Mouse (Mus musculus) midbrain, postnatal 0 days (tissue): ENCODE measurements around the gene Fuz. TPM values are rescaled to one million over a fixed set of nuclear protein-coding genes. Genes with fewer than 3 reads are reported as not detected.

Experiments used
- ATAC-seq: fragments of 200-750 bp; cut with Nextera tagmentation; 2 replicates; pipeline ENCODE4 v1.8.0; 2017; ENCODE audit warnings: moderate number of reproducible peaks, mild to moderate bottlenecking, moderate TSS enrichment, moderate library complexity; ENCODE audit not compliant: low FRiP score
- DNase-seq: peaks from one replicate; pipeline ENCODE4 v3.0.0-alpha.2; 2015; ENCODE audit warnings: low spot score
- H3K27ac ChIP-seq: fragments of 300-500 bp; sonication (generic); 2 replicates; pipeline ENCODE4 v1.5.1; 2014; ENCODE audit warnings: low read depth, mild to moderate bottlenecking, low read length, mixed read lengths
- H3K27me3 ChIP-seq: fragments of 300-500 bp; sonication (generic); 2 replicates; pipeline ENCODE4 v1.6.1; 2014; ENCODE audit warnings: low read length, control low read depth, mixed read lengths; ENCODE audit not compliant: insufficient read depth
- H3K36me3 ChIP-seq: fragments of 300-500 bp; sonication (generic); 2 replicates; pipeline ENCODE4 v1.6.1; 2014; ENCODE audit warnings: low read length, control low read depth, mixed read lengths; ENCODE audit not compliant: insufficient read depth
- H3K4me1 ChIP-seq: fragments of 300-500 bp; sonication (generic); 2 replicates; pipeline ENCODE4 v1.6.1; 2014; ENCODE audit warnings: mild to moderate bottlenecking, control low read depth, antibody characterized with exemption, low read length, mixed read lengths; ENCODE audit not compliant: insufficient read depth
- H3K4me2 ChIP-seq: fragments of 300-500 bp; sonication (generic); 2 replicates; pipeline ENCODE4 v1.6.1; 2014; ENCODE audit warnings: low read depth, mild to moderate bottlenecking, low read length, mixed read lengths; ENCODE audit not compliant: poor library complexity, severe bottlenecking
- H3K4me3 ChIP-seq: fragments of 300-500 bp; sonication (generic); 2 replicates; pipeline ENCODE4 v1.5.1; 2014; ENCODE audit warnings: low read depth, mild to moderate bottlenecking, low read length, moderate library complexity
- H3K9ac ChIP-seq: fragments of 300-500 bp; sonication (generic); replicated peaks from 2 replicates; pipeline ENCODE4 v1.6.1; 2014; ENCODE audit warnings: mild to moderate bottlenecking, low read length, moderate library complexity, mixed read lengths; ENCODE audit not compliant: poor library complexity, severe bottlenecking
- H3K9me3 ChIP-seq: fragments of 300-500 bp; sonication (generic); 2 replicates; pipeline ENCODE4 v1.6.1; 2016; ENCODE audit warnings: low read length, control low read depth
- CTCF ChIP-seq: IDR thresholded peaks from 2 replicates; pipeline ENCODE4 v1.5.1; 2016; ENCODE audit warnings: antibody characterized with exemption, mild to moderate bottlenecking
- WGBS: fragments of 180-500 bp; shearing (Covaris S2); extraction: QIAGEN DNeasy Blood & Tissue Kit; methylation state at CpG from one replicate; pipeline ENCODE4 v1.1.7; 2014; 5-methylcytosine and 5-hydroxymethylcytosine counted together
- polyA plus RNA-seq: library from polyadenylated mRNA; unstranded; fragments of >200 nt; fragmentation: Nextera tagmentation; extraction: Ambion mirVana; gene quantifications from 2 replicates; pipeline ENCODE4 v1.2.1, GENCODE M21; 2015
- total RNA-seq: library from RNA; depleted of rRNA; stranded (reverse); fragments of >200 nt; gene quantifications from 2 replicates; pipeline ENCODE4 v1.2.3, GENCODE M21; 2014

Fuz gene
- total and polyA plus RNA-seq, 2 experiments from 2014 or later: 15.4 to 22.4 TPM

- no peak for DNase-seq
- Histone ChIP-seq H3K4me2 (no peak overlapping the region), H3K9ac (no peak overlapping the region), H3K4me3 (no peak overlapping the region), H3K9me3 (no peaks in the 10 kb centered on the region), H3K4me1 (no peaks in the 10 kb centered on the region), H3K27me3 (no peaks in the 10 kb centered on the region), H3K36me3 (peaks cover 89% of the 10 kb centered on the region), H3K27ac (no peak overlapping the region)
- no peak for ATAC-seq
- TF ChIP-seq CTCF: no peak
- 91% methylated on average over 15 of the region's 15 CpGs for WGBS
Observed at GRCm38 (mm10) chr7:44908706-44909476, 13.0 kb downstream of the Fuz start.

DNA sequence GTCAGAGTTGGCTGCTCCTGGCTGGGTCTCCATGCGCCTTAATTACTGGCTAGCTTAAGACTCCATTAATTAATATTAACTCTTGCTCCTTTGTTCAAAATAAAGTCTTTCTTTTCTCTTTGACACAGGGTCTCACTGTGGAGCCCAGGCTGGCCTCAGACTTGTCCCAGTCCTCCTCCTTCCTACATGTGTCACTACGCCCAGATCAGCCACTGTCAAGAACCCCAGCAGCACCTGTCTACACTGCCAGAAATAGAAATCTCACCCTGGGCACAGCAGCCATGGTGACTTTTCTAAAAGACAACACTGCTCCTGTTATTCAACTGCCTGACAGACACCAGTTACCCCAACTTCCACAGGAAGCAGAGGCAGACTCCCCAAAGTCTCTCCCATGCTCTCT is 18.5 kb downstream of the Fuz start:
- H3K36me3 ChIP-seq: peaks cover 44% of the 10 kb centered on the region
- no peak for ATAC-seq

DNA sequence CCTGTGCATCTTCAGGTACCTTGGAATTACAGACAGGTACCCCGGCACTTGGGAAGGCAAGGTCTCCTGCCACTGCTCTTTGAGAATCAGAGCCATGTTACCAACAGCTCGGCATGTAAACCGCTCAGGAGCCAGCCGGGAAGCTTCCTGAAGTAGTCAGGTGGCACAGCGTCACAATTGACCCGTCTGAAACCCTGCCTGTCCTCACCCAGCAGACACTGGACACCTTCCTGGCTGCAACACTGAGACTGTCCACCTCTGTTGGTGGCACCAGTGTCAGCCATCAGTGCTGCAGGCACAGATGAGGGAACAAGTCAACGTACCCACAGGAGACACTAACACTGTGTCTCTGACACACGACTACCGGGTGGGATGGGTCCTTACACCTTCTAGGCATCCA is 19.4 kb downstream of the Fuz start:
- no peaks in the 10 kb centered on the region for H3K27me3 ChIP-seq
- no peak overlapping the region for H3K4me3 ChIP-seq
- H3K9me3 ChIP-seq: no peaks in the 10 kb centered on the region
- H3K4me2 ChIP-seq: no peak overlapping the region
- no peak overlapping the region for H3K9ac ChIP-seq
- H3K4me1 ChIP-seq: no peaks in the 10 kb centered on the region
- H3K27ac ChIP-seq: no peak overlapping the region
- TF ChIP-seq CTCF: no peak
- WGBS: 91% methylated on average over 9 of the region's 9 CpGs
- DNase-seq: no peak
- no peak for ATAC-seq
- H3K36me3 ChIP-seq: peaks cover 36% of the 10 kb centered on the region

More for the DNA sequence above, 18.5 kb downstream of the Fuz start:
- 0 out of 2 replicates have a peak overlapping the region, but pooled peaks have one; percentile 32 for H3K27ac ChIP-seq
- DNase-seq: no peak
- H3K9me3 ChIP-seq: no peaks in the 10 kb centered on the region
- H3K4me2 ChIP-seq: no peak overlapping the region
- H3K27me3 ChIP-seq: no peaks in the 10 kb centered on the region
- H3K4me1 ChIP-seq: no peaks in the 10 kb centered on the region
- no peak overlapping the region for H3K9ac ChIP-seq
- WGBS: 83% methylated on average over 2 of the region's 2 CpGs
- no peak for TF ChIP-seq CTCF
- H3K4me3 ChIP-seq: no peak overlapping the region

DNA sequence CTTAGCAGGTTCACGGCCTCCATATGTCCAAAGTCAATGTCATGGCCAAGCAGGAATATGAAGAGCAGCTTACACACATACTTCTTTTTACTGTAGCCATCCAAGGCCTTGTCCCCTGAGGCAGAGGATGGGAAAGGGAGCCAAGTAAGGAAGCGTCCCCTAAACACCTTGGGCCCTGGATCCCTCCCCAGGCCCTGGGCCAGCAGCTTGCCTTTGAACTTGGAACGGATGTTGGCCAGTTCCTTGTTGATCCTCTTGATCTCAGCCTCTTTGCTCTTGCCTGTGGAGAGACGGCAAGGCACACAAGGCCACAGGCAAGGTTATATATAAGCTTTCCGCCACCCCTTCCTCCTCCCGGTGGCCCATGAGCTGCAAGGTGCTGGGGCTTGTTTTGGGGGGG is 20.3 kb downstream of the Fuz start:
- no peak for TF ChIP-seq CTCF
- Histone ChIP-seq H3K4me1 (no peaks in the 10 kb centered on the region), H3K36me3 (peaks cover 28% of the 10 kb centered on the region), H3K27ac (no peak overlapping the region), H3K27me3 (no peaks in the 10 kb centered on the region), H3K9ac (no peak overlapping the region), H3K4me3 (no peak overlapping the region), H3K4me2 (no peak overlapping the region), H3K9me3 (no peaks in the 10 kb centered on the region)
- 88% methylated on average over 6 of the region's 6 CpGs for WGBS
- DNase-seq (no peak), ATAC-seq (no peak)

DNA sequence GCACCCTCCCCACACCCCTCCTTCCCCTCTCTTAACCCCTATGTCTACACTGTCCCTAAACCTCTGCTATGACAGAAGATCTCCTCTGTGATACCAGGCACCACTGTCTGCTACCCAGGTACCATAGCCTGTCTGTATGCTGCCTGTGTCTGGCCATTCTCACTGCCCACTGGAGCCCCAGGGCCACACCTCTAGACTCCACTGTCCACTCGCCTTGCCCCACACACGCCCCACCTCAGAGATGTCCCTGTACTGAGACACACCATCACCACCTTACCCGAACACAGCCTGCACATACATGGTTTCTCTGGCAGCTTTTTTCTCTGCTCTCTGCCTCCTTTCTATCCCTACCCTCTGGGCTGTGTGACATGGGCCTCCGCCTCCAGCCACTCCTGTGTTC is 21.0 kb downstream of the Fuz start:
- Histone ChIP-seq H3K27ac (no peak overlapping the region), H3K4me2 (no peak overlapping the region), H3K4me3 (no peak overlapping the region), H3K27me3 (no peaks in the 10 kb centered on the region), H3K9ac (no peak overlapping the region), H3K36me3 (peaks cover 28% of the 10 kb centered on the region), H3K4me1 (no peaks in the 10 kb centered on the region), H3K9me3 (no peaks in the 10 kb centered on the region)
- DNase-seq: no peak
- ATAC-seq: no peak
- TF ChIP-seq CTCF: no peak
- WGBS: 93% methylated on average over 4 of the region's 4 CpGs

GRCm38 (mm10) chr7:44918219-44918618 is 22.3 kb downstream of the Fuz start:
- no peaks in the 10 kb centered on the region for H3K9me3 ChIP-seq
- peaks cover 25% of the 10 kb centered on the region for H3K36me3 ChIP-seq
- no peaks in the 10 kb centered on the region for H3K4me1 ChIP-seq
- H3K27ac ChIP-seq: no peak overlapping the region
- H3K4me3 ChIP-seq: no peak overlapping the region
- no peak for DNase-seq
- WGBS: 77% methylated on average over 3 of the region's 3 CpGs
- H3K4me2 ChIP-seq: no peak overlapping the region
- no peak for ATAC-seq
- no peaks in the 10 kb centered on the region for H3K27me3 ChIP-seq
- H3K9ac ChIP-seq: no peak overlapping the region
- TF ChIP-seq CTCF: no peak
